Mouse (Mus musculus): Measurements from ENCODE around the gene Opa1.

The Opa1 gene

DNA sequence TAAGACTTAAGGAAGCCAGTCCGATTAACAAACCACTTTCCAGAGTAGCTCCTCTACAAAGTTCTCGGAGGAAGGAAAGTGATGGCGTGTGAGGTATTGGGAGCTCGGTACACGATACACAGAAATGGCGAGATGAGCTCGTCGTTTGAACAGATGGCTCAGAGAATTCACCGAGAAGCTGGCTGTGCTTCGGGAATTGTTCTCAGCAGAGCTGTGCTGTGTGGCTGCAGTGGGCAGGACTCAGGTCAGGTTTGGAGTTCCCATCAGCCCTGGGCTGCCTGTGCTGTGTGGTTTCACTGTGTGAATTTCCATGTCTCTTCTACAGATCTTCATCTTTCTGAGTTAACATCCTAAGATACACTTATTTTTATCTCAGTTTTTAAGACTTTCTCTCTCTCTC is 77.8 kb downstream of the Opa1 start:
- DNase-seq: no peak

DNA sequence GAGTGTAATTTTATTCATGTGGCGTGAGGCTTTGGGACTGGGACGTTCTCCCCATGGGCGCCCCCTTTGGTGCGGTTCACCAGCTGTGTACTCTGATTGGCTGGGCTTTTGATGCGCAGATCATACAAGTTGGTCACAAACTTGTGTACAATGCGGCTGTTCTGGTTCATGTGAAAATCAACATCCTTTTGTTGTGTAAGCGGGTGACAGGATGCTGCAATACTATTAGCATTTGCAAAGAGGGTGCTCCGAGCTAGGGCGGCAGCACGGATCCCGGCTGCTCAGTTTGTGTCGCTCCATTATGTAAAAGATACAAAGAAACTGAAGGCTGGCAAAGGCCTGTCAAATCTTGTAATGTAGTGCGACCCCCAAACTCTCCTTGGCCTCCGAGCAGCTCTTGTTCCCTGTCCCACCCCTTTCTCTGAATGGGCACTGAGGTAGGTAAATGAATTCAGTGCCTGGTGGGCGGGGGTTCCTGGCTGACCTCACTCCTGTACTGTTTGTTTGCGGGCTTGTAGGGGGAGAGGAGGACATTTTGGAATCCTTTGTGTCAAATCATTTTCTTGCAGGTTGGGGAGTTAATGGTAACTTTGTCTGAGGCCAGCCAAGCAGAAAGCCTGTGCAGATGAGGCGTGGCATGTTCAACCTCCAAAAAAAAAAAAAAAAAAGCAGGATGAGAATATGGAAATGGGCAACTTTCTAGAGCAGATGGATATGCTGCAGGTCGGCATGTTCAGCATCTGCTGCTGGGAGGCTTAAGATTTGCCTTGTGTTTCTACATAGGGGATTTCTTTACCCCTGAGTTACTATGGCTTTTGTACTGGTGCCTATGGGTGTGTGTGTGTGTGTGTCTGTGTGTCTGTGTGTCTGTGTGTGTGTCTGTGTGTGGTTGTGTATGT is 78.8 kb downstream of the Opa1 start:
- peak; percentile 55 for DNase-seq

DNA sequence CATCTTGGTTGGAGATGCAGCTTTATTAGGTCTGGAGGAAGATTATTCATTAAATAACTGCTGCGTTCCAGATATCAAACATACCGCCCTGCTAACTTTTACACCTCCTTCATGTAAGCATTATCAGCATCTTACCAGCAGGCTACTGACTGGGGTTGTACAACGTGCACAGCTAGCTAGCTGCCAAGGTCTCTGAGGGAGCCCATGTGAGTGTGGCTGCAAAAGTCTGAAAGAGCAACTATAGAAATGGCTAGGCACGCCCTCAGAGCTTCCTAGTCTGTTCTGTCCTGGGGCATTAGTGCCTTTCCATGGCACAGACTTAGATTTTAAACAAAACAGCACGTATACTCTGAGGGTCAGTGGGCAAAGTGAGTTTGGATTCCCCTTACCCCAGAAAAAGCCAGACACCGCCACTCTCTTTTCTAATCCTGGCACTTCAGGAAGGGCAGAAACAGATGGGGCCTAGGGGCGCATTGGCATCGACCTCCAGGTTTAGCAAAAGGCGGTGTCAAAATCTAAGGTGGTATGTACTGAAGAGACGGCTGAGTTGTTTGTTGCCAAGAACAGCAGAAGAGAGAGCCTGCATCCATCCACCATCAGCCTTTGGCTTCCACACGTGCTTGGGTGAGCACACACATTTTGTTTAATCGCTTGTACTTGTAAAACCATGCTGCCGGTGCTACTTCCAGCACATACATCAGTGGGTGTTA is 80.1 kb downstream of the Opa1 start:
- DNase-seq: no peak

DNA sequence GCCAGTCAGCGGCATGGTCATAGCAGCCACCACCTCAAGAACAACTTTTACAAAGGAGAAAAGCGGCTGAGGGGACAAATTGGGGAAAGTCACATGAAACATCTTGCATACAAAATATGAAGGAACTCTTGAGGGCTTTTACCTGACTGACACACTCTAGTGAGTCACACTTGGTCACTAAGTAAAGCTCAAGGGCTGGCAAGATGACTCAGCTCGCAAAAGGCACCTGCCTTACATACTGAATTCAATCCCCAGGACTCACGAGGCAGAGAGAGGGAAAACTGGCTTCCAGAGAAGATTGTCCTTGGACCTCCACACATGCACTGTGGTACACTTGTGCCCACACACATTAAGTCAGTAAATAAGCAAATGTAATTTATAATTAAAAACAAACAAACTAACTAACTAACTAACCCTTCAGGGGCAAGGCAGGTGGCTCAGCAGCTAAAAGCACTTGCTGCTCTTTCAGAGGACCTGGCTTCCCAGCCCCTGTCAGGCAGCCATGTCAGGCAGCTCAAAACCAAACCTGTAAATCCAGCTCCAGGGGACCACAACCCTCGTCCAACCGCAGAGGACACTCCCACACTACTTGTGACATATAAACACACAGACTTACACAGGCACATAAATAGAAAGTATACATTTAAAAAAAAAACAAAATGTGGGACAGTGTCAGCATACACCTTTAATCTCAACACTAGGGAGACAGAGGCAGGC is 84.1 kb downstream of the Opa1 start:
- DNase-seq: no peak

DNA sequence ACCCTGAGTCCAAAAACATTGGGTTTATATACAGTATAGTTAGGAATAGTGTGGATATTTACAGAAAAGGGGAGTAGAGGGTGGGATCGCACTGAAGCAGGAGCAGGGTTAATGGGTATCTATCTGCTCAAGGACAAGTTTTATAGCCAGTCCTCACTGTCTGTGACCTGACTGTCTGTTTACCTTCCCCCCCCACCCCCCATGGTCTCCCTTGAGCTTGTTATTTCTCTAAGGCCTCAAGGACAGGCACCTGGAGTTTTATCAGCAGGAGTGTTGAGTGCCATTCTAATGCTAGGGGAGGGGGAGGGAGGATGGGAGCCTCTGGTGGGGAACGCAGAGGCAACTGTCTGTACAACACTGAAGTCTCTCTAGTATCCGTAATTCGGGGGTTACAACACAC is 85.3 kb downstream of the Opa1 start:
- no peak for DNase-seq

DNA sequence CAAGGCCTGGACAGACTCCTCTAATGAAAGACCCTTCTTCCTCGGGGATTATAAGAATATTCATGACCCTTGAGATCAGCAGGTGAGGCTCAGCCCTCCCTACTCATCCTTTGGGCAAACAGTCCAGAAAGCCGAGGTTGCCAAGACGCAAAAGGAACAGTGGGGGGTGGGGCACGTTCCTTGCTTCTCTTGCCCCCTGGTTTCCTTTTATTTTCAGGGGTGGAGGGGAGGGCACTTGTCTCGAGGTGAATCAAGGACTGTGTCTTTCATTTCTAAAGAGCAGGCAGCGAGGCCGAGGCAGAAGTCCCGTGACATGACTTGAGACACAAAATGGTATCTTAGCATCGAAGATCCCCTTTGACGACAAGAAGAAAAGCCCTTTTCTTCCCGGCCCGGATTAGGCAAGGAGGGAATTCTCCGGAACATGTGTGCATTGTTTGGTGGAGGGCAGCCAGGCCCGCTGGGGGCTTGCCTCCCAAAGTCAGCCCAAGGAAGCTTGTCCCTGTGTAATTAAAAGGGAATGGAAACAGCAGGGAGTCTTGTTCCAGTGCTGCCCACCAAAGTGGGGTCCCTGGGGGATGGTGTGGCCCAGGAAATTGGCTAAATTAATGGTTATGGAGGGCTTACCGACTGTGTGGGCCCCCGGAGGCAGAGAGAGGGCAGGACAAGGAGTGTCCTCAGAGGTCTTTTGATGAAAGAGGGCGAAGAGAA is 88.0 kb downstream of the Opa1 start:
- DNase-seq: no peak

DNA sequence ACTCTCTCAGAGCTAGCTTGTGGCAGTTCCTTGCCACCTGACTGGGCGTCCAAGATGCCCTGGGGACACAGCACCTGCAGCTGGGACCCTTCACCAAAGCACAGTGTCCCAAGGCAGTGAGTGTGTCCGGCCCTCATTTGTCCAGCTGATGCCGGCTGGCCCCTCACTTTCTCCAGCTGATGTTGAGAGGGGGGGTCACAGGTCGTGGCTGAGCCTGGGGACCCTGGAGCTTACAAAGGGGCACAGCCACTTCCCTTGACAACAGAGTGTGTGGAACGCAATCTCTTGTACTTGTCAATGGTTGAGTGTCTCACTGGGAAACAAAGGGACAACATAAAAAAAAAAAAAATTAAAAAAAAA is 88.5 kb downstream of the Opa1 start:
- no peak for DNase-seq

DNA sequence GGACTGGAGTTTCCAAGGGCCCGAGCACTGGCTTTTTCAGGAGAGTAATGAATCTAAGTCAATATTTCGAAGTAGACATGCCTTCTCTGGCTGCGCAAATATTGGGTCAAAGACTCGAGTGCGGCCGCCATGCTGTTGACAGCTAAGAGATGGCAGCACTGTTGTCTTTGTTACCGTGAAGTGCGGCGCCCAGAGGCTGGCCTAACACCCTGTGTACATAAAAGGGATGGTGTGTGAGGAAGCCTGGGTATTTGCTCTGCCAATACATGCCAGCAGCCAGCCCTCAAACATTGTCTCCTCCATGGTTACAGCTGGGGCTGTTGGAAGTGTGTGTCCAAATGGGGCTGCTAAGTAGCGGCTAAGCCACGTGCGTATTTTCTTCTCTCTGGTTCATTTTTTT is 89.3 kb downstream of the Opa1 start:
- no peak for DNase-seq

DNA sequence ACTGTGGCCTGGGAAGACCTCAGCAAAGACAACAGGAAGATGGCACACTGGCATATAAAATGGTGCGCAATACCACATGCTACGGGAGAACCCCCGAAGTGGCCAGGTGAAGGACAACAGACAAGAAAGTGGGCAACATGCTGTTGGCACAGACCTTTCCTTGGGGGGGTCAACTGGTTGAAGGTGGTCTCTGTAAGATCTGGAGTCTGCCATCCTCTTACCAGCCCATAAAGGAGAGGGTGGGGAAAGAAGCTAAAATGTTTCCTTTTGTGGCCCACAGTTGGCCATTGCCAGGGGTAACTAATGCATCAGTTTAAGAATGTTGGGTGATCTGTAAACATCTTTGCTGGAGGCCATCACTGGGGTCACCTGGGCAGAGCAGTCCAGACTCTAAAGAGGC is 91.7 kb downstream of the Opa1 start:
- DNase-seq: no peak

DNA sequence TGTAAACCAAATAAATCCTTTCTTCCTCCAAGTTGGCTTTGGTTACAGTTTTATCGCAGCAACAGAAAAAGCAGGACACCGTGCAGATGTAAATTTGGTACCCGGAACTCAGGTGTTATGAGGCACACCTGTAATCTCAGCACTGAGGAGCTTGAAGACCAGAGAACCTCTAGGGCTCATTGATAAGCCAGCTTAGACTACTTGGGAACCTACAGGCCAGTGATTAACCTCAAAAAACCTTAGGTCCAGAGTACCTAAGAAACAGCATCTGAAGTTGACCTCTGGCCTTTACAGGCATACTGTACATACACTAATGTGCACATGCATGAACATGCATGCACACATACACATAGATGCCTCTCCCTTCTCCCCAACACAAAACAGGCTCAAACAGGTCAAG is 94.1 kb downstream of the Opa1 start:
- DNase-seq: no peak

DNA sequence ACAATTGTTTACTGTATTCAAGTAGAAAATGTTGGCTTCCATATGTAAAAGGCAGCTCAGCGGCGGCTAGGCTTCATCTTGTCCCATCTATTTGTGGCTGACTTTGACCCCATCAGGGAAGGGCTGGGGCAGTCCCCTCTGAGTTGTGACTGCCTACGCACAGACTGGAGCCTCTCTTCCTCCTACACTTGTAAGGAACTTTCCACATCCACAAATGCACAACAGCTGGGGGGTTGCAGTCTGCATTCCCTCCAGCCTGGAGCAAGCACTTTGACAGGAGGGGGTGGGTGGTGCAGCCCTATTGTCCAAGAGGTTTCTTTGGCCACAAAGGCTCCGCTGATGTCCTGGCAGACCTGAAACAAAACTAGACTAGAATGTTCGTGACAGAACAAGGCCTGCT is 100.5 kb downstream of the Opa1 start:
- no peak for DNase-seq

DNA sequence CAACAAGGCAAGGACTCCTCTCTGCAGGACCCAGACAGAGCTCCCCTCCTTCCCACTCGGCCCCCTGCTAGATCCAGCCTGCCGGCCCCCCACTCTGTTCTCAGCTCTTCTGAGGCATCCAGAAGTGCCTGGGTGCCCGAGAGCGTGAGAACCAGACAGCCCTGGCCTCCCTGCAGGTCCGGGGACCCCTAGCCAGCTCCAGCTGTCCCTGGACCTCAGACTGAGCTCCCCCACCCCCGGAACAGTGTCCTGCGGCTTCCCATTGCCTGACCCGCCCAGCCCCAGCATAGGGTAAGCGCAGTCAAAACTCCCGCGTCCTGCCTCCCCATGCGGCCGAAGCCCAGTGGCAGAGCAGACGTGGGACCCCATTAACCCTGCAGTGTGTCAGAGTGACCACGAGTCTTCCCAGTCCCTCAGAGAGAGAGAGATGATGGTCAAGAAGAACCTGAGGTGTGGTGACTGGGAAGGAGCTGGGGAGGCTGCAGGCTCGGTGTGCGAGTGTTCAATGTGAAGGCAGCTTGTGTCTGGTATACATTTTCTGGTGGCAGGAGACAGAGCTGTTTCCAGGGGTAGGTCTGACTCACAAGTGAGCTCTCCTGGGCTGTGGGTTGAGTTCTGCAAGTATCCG is 101.5 kb downstream of the Opa1 start:
- DNase-seq: no peak

DNA sequence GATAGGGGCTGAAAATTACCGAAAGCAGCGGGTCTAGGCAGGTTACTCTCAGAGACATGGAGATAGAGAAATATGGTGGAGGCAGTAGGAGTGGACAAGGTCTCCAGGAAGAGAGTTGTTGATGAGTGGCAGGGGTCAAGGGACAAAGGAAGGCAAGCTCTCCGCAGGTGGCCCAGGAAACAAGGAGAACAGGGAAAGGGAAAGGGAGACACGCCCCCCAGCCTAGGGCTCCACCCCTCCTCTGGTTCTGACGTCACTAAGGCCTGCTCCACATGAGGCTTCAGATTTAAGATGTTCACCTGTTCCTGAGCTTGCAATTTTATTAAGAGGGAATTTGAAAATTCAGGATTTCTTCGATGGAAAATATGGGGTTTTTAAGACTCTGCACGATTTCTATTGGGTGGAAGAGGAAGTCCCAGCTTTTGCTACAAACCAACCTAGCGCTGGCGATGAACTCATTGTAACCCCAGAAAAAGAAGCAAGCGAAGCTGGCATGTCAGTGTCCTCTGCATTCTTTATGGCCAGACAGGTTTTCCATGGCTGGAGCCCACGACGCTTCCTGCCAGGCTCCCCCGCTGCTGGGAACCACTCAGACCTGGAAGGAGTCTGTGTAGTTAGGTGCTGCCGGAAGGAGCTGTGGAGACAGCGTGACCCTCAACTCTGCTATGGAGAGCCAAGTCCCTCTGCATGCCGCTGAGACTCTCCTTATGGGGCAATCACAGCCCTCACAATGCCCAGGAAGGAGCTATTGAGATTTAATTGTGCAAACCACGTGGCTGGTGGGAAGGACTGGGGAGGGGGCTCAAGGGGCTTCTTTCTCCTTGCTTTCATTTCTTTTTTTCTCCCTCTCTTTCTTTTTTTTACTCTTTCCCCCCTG is 103.7 kb downstream of the Opa1 start:
- DNase-seq: no peak

DNA sequence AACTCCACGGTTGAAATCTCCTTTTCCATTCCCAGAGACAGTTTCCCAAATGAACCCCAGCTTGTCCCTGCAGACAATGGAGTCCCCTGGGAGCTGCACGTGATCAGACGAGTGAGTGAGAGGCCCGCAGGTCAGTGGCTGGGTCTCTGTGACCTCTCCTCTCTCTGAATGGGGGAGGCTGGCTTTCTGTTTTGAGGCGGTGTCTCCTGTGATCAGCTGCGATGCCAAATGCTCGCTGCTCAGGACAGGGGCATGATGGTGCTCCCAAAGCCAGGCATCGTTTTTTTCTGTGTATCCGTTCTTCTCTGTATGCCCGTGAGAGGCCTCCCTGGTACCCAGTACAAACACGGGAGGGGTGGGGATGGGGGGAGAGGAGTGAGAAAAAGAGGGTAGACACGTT is 104.4 kb downstream of the Opa1 start:
- DNase-seq: no peak

DNA sequence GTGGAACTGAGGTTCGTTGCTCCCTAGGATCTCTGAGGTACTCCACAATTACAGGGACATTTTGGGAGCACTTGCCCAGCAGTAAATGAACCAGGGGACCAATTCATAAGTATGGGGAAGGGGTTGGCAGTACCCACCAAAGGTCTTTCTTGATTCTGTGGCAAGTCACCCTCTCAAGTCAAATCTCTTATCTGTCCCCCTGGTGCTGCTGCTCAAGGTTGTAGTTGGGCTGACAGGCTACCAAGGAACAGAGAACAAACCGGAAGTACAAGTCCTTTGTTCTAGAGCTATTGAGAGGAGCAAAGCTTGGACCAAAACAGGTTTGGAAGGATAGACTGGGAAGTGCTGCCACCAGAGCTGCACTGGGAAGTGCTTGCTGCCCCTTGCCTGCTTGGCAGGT is 105.0 kb downstream of the Opa1 start:
- no peak for DNase-seq

DNA sequence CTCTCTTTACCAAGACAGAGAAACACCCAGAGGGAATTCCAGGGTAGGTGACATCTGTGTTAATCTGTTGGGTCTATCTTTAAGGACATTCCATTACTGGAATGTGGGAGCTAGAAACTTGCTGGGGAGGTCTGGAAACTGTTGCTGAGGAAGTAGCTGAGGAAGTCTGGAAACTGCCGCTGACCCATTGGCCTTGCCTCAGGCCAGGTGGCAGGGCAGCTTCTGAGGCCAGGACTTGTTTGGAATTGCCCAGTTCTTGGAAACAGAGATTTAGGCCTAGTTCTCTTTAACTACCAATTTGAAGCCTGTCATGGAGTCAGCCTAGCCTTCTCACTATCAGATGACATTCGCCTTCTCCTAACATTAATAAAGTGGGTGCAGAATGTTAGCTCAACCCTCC is 105.5 kb downstream of the Opa1 start:
- no peak for DNase-seq

DNA sequence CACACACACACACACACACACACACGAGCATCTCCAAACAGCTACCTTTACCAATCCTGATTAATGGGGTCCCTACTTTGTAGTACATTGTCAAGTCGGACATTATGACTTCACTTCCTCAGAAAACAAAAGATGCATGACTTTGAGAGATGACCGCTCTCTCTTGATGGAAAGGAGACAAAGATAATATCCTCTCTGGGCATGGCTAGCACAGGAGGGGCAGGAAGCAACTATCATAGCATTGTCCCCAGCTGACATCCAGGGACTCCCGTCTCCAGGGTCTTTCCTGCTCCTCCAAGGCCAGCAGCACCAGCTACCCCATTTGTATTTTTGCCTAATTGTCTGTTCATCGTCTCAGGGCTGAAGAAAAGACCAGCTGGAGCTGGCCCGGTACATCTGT is 107.0 kb downstream of the Opa1 start:
- DNase-seq: no peak

DNA sequence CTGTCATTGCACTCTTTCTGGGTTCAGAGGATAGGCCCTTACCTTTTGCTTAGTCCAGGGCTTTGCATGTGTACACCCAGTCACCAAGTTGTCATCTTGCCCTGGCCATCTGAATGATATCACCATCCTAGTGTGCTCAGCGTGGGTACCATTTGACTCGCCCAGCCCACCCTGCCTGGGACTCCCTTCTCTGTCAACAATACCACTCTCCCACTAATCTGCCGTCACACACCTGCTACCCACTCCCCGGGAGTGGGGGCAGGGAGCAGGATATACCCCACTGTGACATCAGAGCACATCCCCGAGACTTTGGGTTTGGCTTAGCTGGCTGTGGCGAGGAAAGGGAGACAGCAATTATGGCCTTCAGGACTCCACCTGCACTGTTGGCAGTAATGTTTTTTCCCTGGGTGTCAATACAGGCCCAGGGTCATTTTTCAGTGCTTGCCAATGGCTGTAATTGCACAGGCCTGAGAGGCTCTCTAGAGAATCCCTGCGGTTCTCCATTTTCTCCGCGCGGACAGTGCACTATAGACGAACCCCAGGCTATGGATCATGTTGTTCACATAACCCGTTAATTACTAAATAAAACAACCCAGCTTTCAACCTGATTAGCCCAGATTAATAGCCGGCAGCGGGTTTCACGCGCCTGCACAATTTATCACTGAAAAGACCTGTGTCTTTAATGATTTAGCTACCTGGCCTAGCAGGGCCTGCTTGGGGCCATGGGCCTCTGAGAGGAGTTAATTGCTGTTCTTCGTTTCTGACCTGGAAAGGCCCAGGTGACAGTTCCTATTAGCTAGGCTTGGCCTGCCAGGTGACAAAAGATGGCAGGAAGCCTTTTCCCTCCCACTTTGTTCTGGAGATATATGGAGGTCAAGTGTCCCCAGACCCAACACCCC is 109.1 kb downstream of the Opa1 start:
- no peak for DNase-seq

DNA sequence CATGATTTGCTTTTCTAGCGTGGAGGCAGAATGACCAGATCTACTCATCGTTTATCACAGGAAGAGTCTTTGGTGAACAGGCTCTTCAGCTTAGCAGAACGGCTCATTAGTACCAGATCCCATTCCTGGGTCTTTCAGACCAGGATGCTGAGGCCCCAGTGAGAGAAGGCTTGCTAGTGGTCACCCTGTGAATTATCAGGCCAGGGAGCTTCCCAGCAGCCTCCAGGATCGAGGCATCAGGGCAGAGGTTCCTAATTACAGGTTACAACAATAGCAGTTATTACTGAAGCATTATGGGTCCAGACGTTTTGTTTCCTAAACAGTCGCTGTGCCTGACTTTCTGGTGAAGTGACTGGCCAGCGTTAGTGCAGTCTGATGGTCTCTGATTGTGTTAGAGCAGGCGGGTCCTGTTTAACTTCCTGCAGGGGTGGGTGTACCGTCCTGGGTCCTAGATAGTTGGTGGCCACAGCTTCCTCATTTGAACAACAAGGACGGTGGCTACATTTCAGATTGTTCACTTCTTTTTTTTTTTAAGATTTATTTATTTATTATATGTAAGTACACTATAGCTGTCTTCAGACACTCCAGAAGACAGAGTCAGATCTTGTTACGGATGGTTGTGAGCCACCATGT is 110.2 kb downstream of the Opa1 start:
- no peak for DNase-seq

DNA sequence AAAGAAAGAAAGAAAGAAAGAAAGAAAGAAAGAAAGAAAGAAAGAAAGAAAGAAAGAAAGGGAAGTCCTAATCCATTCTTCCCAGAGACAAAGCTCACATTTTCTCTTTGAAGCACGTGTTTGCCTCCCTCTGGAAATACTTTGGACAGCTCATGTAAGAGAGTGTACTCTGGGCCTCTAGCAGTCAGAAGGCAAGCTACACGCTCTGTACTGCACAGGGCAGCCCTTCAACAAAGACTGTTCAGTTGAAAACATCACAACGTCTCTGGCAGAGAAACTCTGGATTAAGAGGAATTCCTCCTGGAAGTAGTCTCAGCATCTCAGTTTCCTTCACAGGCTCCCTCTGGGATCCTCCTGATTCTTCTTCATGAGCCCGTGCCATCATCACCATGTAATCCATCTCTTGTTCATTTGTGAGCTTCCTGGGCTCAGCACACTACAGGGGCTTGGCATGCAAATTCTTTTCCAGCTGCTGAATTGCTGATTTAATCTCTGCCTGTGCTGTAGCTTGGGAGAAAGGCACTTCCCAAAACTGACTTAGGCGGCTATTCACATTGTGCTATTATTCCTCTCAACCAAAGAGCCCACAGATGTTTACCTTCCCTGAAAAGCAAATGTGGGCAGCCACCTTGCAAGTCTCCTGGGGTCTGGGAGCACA is 114.0 kb downstream of the Opa1 start:
- DNase-seq: no peak
